Comparison of ENCODE assay signal across 9 mouse cellular contexts in genomic region chr9:4796289-4796645, GRCm38 (mm10). TPM values are rescaled to one million over a fixed set of nuclear protein-coding genes. Genes with fewer than 3 reads are reported as not detected.
A peak's percentile ranks its signal among the peaks of the same experiment; 100 is the strongest.
DNase-seq lines count a peak whose midpoint lies in the region; ATAC-seq and TF ChIP-seq lines count a peak whose summit lies in the region.
"Had no signal": no experiment of that assay in that cellular context is flagged by ENCODE, and none has a peak within 500 bp of the region (broad histone marks: within the 10 kb centered on the region; RNA-seq: fewer than 3 reads in every experiment).

No protein-coding gene starts in this region.

- TF ChIP-seq POLR2A in ES-Bruce4 (IDR thresholded peaks at IDR 0.05; ENCODE audit: insufficient read depth, low read length), result no peak

- DNase-seq in heart, postnatal 4 days, result no peak
- no peak for DNase-seq in forebrain, postnatal 0 days
- DNase-seq in liver, postnatal 0 days, result no peak
- DNase-seq in layer of hippocampus, adult 9-11 months, result no peak
- DNase-seq in frontal cortex, postnatal 14 days (ENCODE audit: low spot score in 2 of 2), result no peak

- H3K9me3 ChIP-seq in heart, embryonic 12.5 days (replicated peaks), result no peaks in the 10 kb centered on the region
- no peaks in the 10 kb centered on the region for H3K9me3 ChIP-seq in ES-Bruce4 (replicated peaks; ENCODE audit: control insufficient read depth, insufficient read depth, low read length, poor library complexity, severe bottlenecking)
- no peaks in the 10 kb centered on the region for H3K9me3 ChIP-seq in forebrain, postnatal 0 days (ENCODE audit: low read length)
- H3K9me3 ChIP-seq in liver, postnatal 0 days (ENCODE audit: low read length), result no peaks in the 10 kb centered on the region

- H3K4me1 ChIP-seq in heart, embryonic 12.5 days (replicated peaks), result peaks cover 8% of the 10 kb centered on the region; the same call in 1 of the 2 replicates
- peaks cover 2% of the 10 kb centered on the region for H3K4me1 ChIP-seq in ES-Bruce4 (ENCODE audit: control insufficient read depth, insufficient read depth, low read length)
- H3K4me1 ChIP-seq in forebrain, postnatal 0 days (ENCODE audit: insufficient read depth), result no peaks in the 10 kb centered on the region
- no peaks in the 10 kb centered on the region for H3K4me1 ChIP-seq in liver, postnatal 0 days (ENCODE audit: insufficient read depth)

- peak overlapping the region; percentile 51 for H3K9ac ChIP-seq in heart, embryonic 12.5 days
- H3K9ac ChIP-seq in ES-Bruce4 (ENCODE audit: low read depth, poor library complexity, severe bottlenecking), result peak overlapping the region; percentile 46; the same call in 1 of the 2 replicates
- H3K9ac ChIP-seq in forebrain, postnatal 0 days, result peak overlapping the region; percentile 82
- H3K9ac ChIP-seq in liver, postnatal 0 days (replicated peaks), result no peak overlapping the region

- peak overlapping the region; percentile 61 for H3K4me3 ChIP-seq in heart, embryonic 12.5 days
- H3K4me3 ChIP-seq in ES-Bruce4 (ENCODE audit: low read depth, low read length), result peak overlapping the region; percentile 81
- H3K4me3 ChIP-seq in forebrain, postnatal 0 days (ENCODE audit: low read depth, low read length), result peak overlapping the region; percentile 80
- no peak overlapping the region for H3K4me3 ChIP-seq in liver, postnatal 0 days (ENCODE audit: low read depth, low read length)
- H3K4me3 ChIP-seq: erythroblast, embryonic 14.5 days had no signal

- H3K4me2 ChIP-seq in heart, embryonic 12.5 days, result peak overlapping the region; percentile 100
- H3K4me2 ChIP-seq in forebrain, postnatal 0 days (ENCODE audit: low read depth), result peak overlapping the region; percentile 61
- H3K4me2 ChIP-seq in liver, postnatal 0 days (ENCODE audit: low read depth, low read length), result peak overlapping the region; percentile 38; the same call in 1 of the 2 replicates

- H3K27me3 ChIP-seq in heart, embryonic 12.5 days (replicated peaks), result peaks cover 10% of the 10 kb centered on the region
- H3K27me3 ChIP-seq in ES-Bruce4 (ENCODE audit: control insufficient read depth, insufficient read depth, low read length, poor library complexity, severe bottlenecking), result no peaks in the 10 kb centered on the region; the same call in 1 of the 2 replicates
- no peaks in the 10 kb centered on the region for H3K27me3 ChIP-seq in forebrain, postnatal 0 days (ENCODE audit: insufficient read depth, low read length)
- H3K27me3 ChIP-seq in liver, postnatal 0 days (ENCODE audit: insufficient read depth, low read length), result 0 out of 2 replicates have a peak, but pooled peaks cover 3% of the 10 kb centered on the region

- no peak; the same call in 1 of the 2 replicates for ATAC-seq in heart, embryonic 12.5 days (ENCODE audit: insufficient number of reproducible peaks, low FRiP score)
- no peak for ATAC-seq in forebrain, postnatal 0 days
- ATAC-seq in liver, postnatal 0 days, result no peak
- no peak for ATAC-seq in monocyte, adult 5-6 weeks (replicated peaks; ENCODE audit: insufficient number of reproducible peaks, low FRiP score, low TSS enrichment, poor library complexity, severe bottlenecking)

- WGBS in heart, embryonic 12.5 days, result 3% methylated on average over 4 of the region's 4 CpGs
- under 1% methylated on average over 4 of the region's 4 CpGs for WGBS in forebrain, postnatal 0 days
- 4% methylated on average over 4 of the region's 4 CpGs for WGBS in liver, postnatal 0 days (ENCODE audit: insufficient replicate concordance)

- H3K27ac ChIP-seq in heart, embryonic 12.5 days (ENCODE audit: poor library complexity, severe bottlenecking), result no peak overlapping the region
- H3K27ac ChIP-seq in ES-Bruce4 (ENCODE audit: insufficient read depth, low read length), result no peak overlapping the region
- H3K27ac ChIP-seq in forebrain, postnatal 0 days (ENCODE audit: low read depth, low read length), result peak overlapping the region; percentile 92
- H3K27ac ChIP-seq in liver, postnatal 0 days (ENCODE audit: low read depth), result no peak overlapping the region

- TF ChIP-seq EP300 in ES-Bruce4 (IDR thresholded peaks at IDR 0.05; ENCODE audit: insufficient read depth, low read depth, low read length), result no peak
- no peak for TF ChIP-seq EP300 in liver, postnatal 0 days (IDR thresholded peaks at IDR 0.05; ENCODE audit: low read depth)

- TF ChIP-seq CTCF in ES-Bruce4 (IDR thresholded peaks at IDR 0.05; ENCODE audit: low read depth, low read length), result no peak
- no peak for TF ChIP-seq CTCF in forebrain, postnatal 0 days (IDR thresholded peaks at IDR 0.05; ENCODE audit: low read depth)
- TF ChIP-seq CTCF in liver, postnatal 0 days (IDR thresholded peaks at IDR 0.05; ENCODE audit: low read depth), result no peak

- H3K36me3 ChIP-seq in heart, embryonic 12.5 days, result no peaks in the 10 kb centered on the region
- H3K36me3 ChIP-seq in ES-Bruce4 (ENCODE audit: control insufficient read depth, insufficient read depth, low read length, poor library complexity, severe bottlenecking), result no peaks in the 10 kb centered on the region
- H3K36me3 ChIP-seq in forebrain, postnatal 0 days (ENCODE audit: insufficient read depth), result no peaks in the 10 kb centered on the region
- no peaks in the 10 kb centered on the region for H3K36me3 ChIP-seq in liver, postnatal 0 days (replicated peaks; ENCODE audit: insufficient read depth, low read length)

RNA-seq across cellular contexts. Expression of gene Gria4, which starts 0.2 kb away (rescaled TPM):
- polyA plus RNA-seq in heart, embryonic 12.5 days (2016; fragmentation: Nextera tagmentation; extraction: Ambion mirVana), result 0.10 and 0.47 TPM in 2 replicates
- total RNA-seq in heart, postnatal 4 days (2021), result under 1 TPM; 0.20 to 0.24 TPM
- 1.3 and 1.5 TPM in 2 replicates for polyA plus RNA-seq in ES-Bruce4 (2011; ENCODE audit: insufficient read depth, insufficient read length, low read depth, missing spikeins)
- 77.1 and 93.3 TPM in 2 replicates for total RNA-seq in forebrain, postnatal 0 days (2014; rRNA removed)
- 13.4 and 23.1 TPM in 2 replicates for polyA plus RNA-seq in forebrain, postnatal 0 days (2015; fragmentation: Nextera tagmentation; extraction: Ambion mirVana)
- polyA plus RNA-seq in liver, postnatal 0 days (2015; fragmentation: Nextera tagmentation; extraction: Ambion mirVana), result 0.02 TPM in 1 of 2 replicates, not detected in the other
- not detected in 3 replicates for total RNA-seq in monocyte, adult 5-6 weeks (2017)
- polyA plus RNA-seq: erythroblast, embryonic 14.5 days had no signal

Comparison
In these comparisons a context has a peak if more than half of its experiments do, and no peak if none do; other contexts are left out.
1. H3K4me2 ChIP-seq: peak in every context shown above with its lines; median percentile 100 in heart, embryonic 12.5 days; 61 in forebrain, postnatal 0 days; 38 in liver, postnatal 0 days.